Mouse (Mus musculus) hindbrain, embryonic 11.5 days (tissue): ENCODE measurements at regions not wholly inside any gene's neighbourhood (a gene's known extent, or its start where the extent isn't known, plus 50 kb on each side); places are given as distances from the start of the nearest gene placed in this dataset.
A peak's percentile ranks its signal among the peaks of the same experiment; 100 is the strongest.

Experiments
- ATAC-seq: fragments of 200-750 bp; cut with Nextera tagmentation; 2 replicates; pipeline ENCODE4 v1.8.0; 2017; ENCODE audit warnings: mild to moderate bottlenecking, moderate TSS enrichment, moderate library complexity; ENCODE audit not compliant: low FRiP score
- DNase-seq: peaks from one replicate; pipeline ENCODE4 v3.0.0-alpha.2; 2015; ENCODE audit warnings: low spot score
- H3K27ac ChIP-seq: fragments of 300-500 bp; sonication (generic); 2 replicates; pipeline ENCODE4 v1.5.1; 2014; ENCODE audit warnings: mild to moderate bottlenecking, low read depth, low read length
- H3K27me3 ChIP-seq: fragments of 300-500 bp; sonication (generic); 2 replicates; pipeline ENCODE4 v1.6.1; 2014; ENCODE audit warnings: mild to moderate bottlenecking, low read length, moderate library complexity, mixed read lengths; ENCODE audit not compliant: control insufficient read depth, insufficient read depth
- H3K36me3 ChIP-seq: fragments of 300-500 bp; sonication (generic); 2 replicates; pipeline ENCODE4 v1.6.1; 2014; ENCODE audit warnings: mild to moderate bottlenecking, low read length, moderate library complexity, mixed read lengths; ENCODE audit not compliant: control insufficient read depth, insufficient read depth
- H3K4me1 ChIP-seq: fragments of 300-500 bp; sonication (generic); replicated peaks from 2 replicates; pipeline ENCODE4 v1.6.1; 2014; ENCODE audit warnings: low read length, mixed read lengths; ENCODE audit not compliant: control insufficient read depth, insufficient read depth
- H3K4me2 ChIP-seq: fragments of 300-500 bp; sonication (generic); replicated peaks from 2 replicates; pipeline ENCODE4 v1.6.1; 2014; ENCODE audit warnings: mild to moderate bottlenecking, low read depth, low read length
- H3K4me3 ChIP-seq: fragments of 300-500 bp; sonication (generic); 2 replicates; pipeline ENCODE4 v1.5.1; 2014; ENCODE audit warnings: low read depth, low read length
- H3K9ac ChIP-seq: fragments of 300-500 bp; sonication (generic); 2 replicates; pipeline ENCODE4 v1.6.1; 2014; ENCODE audit warnings: low read depth, low read length
- H3K9me3 ChIP-seq: fragments of 300-500 bp; sonication (generic); 2 replicates; pipeline ENCODE4 v1.6.1; 2016; ENCODE audit warnings: low read length; ENCODE audit not compliant: control insufficient read depth
- WGBS: fragments of 180-500 bp; shearing (Covaris S2); extraction: QIAGEN DNeasy Blood & Tissue Kit; methylation state at CpG from one replicate; pipeline ENCODE4 v1.1.7; 2014; 5-methylcytosine and 5-hydroxymethylcytosine counted together
- microRNA counts: library from miRNA; unstranded; fragments of <30 nt; microRNA quantifications from one replicate; lab custom pipeline; 2015

- Histone ChIP-seq H3K27me3 (no peaks in the 10 kb centered on the region), H3K4me3 (no peak overlapping the region), H3K9ac (no peak overlapping the region), H3K9me3 (no peaks in the 10 kb centered on the region), H3K36me3 (no peaks in the 10 kb centered on the region), H3K4me1 (no peaks in the 10 kb centered on the region), H3K4me2 (no peak overlapping the region), H3K27ac (no peak overlapping the region)
- DNase-seq = no peak
- 98% methylated on average over 4 of the region's 4 CpGs for WGBS
- no peak for ATAC-seq
Measured at GRCm38 (mm10) chr6:31348333-31348732, 50.2 kb upstream of the Mkln1 start.

MicroRNAs encoded in the stretch of these regions (microRNA counts, 519-probe panel; counts per million panel counts)
- 2,704 counts per million, percentile 11 among the panel's probes with 10 or more counts for microRNA mmu-miR-29a (lab: Ali Mortazavi, UCI)
